Mouse (Mus musculus) ES-E14 (cell line): ENCODE measurements around the gene Lrch4.

Experiments
- CHD2 ChIP-seq: IDR thresholded peaks from 2 replicates; pipeline ENCODE4 v1.6.1; 2014; ENCODE audit warnings: mild to moderate bottlenecking, low read depth, low read length, inconsistent platforms
- HCFC1 ChIP-seq: IDR thresholded peaks from 2 replicates; pipeline ENCODE4 v1.6.1; 2012; ENCODE audit warnings: low read length, inconsistent platforms, borderline replicate concordance; ENCODE audit not compliant: insufficient read depth
- ZC3H11A ChIP-seq: IDR thresholded peaks from 2 replicates; pipeline ENCODE4 v1.6.1; 2012; ENCODE audit warnings: low read depth, mild to moderate bottlenecking, inconsistent platforms, low read length, borderline replicate concordance

- TF ChIP-seq ZC3H11A (no peak), CHD2 (no peak), HCFC1 (no peak)
Observed at GRCm38 (mm10) chr5:137607860-137608653, 20.9 kb upstream of the Lrch4 start.
